Mouse (Mus musculus): Measurements from ENCODE around the gene Psme4. TPM values are rescaled to one million over a fixed set of nuclear protein-coding genes. Genes with fewer than 3 reads are reported as not detected.

Gene Psme4
- polyA plus RNA-seq, 1 experiment from 2014 or later: 41.7 TPM

DNA sequence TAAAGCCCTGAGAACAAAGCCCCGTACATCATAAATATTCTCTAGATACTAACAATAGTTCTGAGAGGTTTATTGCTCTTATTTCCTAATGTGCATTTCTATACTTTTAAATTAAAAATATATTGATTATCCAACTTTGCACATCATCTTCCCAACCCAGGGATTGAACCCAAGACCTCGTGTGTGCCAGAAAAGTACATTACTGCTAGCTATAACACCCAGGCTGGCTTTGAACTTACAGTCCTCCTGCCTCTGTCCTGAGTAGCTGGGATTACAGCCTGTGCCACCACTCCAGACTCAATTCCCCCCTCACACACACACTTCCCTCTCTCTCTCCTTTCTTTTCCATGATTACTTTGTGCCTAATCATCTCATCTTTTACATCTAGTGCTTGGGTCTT, 116.6 kb downstream of the Psme4 start:
- no peak for DNase-seq (ENCODE audit: low spot score)
- Histone ChIP-seq H3K27ac (ENCODE audit: low read depth, low read length) (no peak overlapping the region), H3K9me3 (ENCODE audit: control insufficient read depth, low read length) (no peaks in the 10 kb centered on the region), H3K4me3 (ENCODE audit: low read depth, low read length) (no peak overlapping the region), H3K4me1 (replicated peaks; ENCODE audit: control insufficient read depth, insufficient read depth, low read length) (no peaks in the 10 kb centered on the region), H3K4me2 (ENCODE audit: low read depth, low read length, severe bottlenecking) (no peak overlapping the region), H3K27me3 (ENCODE audit: control insufficient read depth, insufficient read depth, low read length) (no peaks in the 10 kb centered on the region), H3K9ac (ENCODE audit: low read length) (no peak overlapping the region), H3K36me3 (ENCODE audit: control insufficient read depth, insufficient read depth, low read length) (no peaks in the 10 kb centered on the region)
- WGBS: 85% methylated on average over 2 of the region's 2 CpGs
- no peak for ATAC-seq (replicated peaks; ENCODE audit: low FRiP score)

DNA sequence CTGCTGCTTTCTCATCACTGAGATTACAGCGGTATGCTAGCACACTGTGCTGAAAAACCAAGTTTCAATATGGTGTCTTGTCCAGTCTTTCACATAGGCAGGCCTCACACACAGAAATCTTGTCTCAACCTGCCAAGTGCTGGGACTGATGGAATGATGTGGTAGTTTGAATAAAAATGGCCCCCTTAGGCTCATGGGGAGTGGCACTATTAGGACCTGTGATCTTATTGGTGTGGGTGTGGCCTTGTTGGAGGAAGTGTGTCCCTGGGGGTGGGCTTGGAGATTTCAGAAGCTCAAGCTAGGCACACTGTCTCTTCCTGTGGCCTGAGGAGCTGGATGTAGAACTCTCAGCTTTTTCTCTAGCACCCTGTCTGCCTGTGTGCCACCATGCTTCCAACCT, 124.7 kb downstream of the Psme4 start:
- Histone ChIP-seq H3K4me2 (ENCODE audit: low read depth, low read length, severe bottlenecking) (no peak overlapping the region), H3K4me3 (ENCODE audit: low read depth, low read length) (no peak overlapping the region), H3K4me1 (replicated peaks; ENCODE audit: control insufficient read depth, insufficient read depth, low read length) (no peaks in the 10 kb centered on the region), H3K27me3 (ENCODE audit: control insufficient read depth, insufficient read depth, low read length) (no peaks in the 10 kb centered on the region), H3K9me3 (ENCODE audit: control insufficient read depth, low read length) (no peaks in the 10 kb centered on the region), H3K27ac (ENCODE audit: low read depth, low read length) (no peak overlapping the region), H3K9ac (ENCODE audit: low read length) (no peak overlapping the region), H3K36me3 (ENCODE audit: control insufficient read depth, insufficient read depth, low read length) (no peaks in the 10 kb centered on the region)
- DNase-seq (ENCODE audit: low spot score): no peak
- 86% methylated on average over 1 of the region's 1 CpGs for WGBS
- ATAC-seq (replicated peaks; ENCODE audit: low FRiP score): no peak

DNA sequence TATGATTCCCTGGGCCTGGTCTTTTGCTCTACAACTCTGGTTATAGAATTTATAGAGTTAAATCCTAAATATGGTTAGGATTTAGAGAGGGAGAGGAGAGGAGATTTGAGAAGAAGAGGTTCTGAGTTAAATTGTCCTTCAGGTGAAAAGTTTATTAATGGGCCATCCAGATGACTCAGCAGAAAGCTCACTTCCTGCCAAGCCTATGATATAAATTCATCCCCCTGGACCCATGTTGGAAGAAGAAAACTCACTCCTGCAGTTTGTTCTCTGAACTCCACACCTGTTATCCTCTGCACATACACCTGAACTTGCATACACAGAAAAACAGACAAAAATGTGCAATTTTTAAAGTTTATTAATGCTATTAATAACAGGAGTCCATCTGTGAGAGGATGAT, 127.8 kb downstream of the Psme4 start:
- H3K27ac ChIP-seq (ENCODE audit: low read depth, low read length): no peak overlapping the region
- no peaks in the 10 kb centered on the region for H3K27me3 ChIP-seq (ENCODE audit: control insufficient read depth, insufficient read depth, low read length)
- H3K4me3 ChIP-seq (ENCODE audit: low read depth, low read length): no peak overlapping the region
- no peak overlapping the region for H3K4me2 ChIP-seq (ENCODE audit: low read depth, low read length, severe bottlenecking)
- no peaks in the 10 kb centered on the region for H3K36me3 ChIP-seq (ENCODE audit: control insufficient read depth, insufficient read depth, low read length)
- H3K9ac ChIP-seq (ENCODE audit: low read length): no peak overlapping the region
- no peaks in the 10 kb centered on the region for H3K4me1 ChIP-seq (replicated peaks; ENCODE audit: control insufficient read depth, insufficient read depth, low read length)
- ATAC-seq (replicated peaks; ENCODE audit: low FRiP score) (no peak), DNase-seq (ENCODE audit: low spot score) (no peak)
- H3K9me3 ChIP-seq (ENCODE audit: control insufficient read depth, low read length): no peaks in the 10 kb centered on the region

DNA sequence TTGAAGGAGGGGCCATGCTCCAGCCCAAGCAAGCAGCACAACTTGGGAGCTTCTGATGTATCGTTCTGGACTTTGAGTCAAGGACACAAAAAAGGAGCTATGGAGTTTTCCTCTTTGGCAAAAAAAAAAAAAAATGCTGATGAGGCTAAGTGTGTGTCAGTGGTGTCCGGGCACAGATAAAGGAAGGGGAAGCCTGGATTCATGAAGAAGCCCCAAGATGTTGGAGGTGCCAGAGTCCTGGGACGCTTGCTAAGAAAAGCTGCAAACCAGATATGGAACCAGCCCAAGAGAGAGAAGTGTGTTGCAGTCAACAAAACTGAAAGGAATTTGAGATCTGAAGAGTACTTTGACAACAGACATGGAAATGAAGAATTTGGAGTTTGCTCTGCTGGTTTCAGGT, 140.8 kb downstream of the Psme4 start:
- Histone ChIP-seq H3K36me3 (ENCODE audit: control insufficient read depth, insufficient read depth, low read length) (no peaks in the 10 kb centered on the region), H3K9me3 (ENCODE audit: control insufficient read depth, low read length) (no peaks in the 10 kb centered on the region; the same call in 1 of the 2 replicates), H3K4me1 (replicated peaks; ENCODE audit: control insufficient read depth, insufficient read depth, low read length) (no peaks in the 10 kb centered on the region), H3K27ac (ENCODE audit: low read depth, low read length) (no peak overlapping the region), H3K4me3 (ENCODE audit: low read depth, low read length) (no peak overlapping the region), H3K4me2 (ENCODE audit: low read depth, low read length, severe bottlenecking) (no peak overlapping the region), H3K9ac (ENCODE audit: low read length) (no peak overlapping the region), H3K27me3 (ENCODE audit: control insufficient read depth, insufficient read depth, low read length) (no peaks in the 10 kb centered on the region)
- DNase-seq (ENCODE audit: low spot score) (no peak), ATAC-seq (replicated peaks; ENCODE audit: low FRiP score) (no peak)
- 85% methylated on average over 3 of the region's 3 CpGs for WGBS

DNA sequence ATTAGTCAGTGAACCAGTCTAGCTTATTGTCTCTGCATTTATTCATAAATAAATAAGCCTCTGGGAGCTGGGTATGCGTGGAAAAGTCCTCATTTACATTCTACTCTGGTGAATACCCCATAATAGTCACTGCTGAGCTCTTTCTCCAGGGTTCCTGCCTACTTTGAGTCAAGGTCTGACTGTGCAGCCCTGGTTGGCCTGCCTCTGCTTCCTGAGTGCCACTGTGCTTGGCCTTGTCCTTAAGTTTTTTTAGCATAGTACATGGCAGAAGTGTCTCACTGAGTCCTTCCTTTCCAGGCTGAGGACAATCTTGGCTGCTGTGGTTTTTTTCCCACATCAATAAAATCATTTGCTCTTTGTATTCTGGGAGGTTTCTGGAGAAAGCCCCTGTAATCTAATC, 149.1 kb downstream of the Psme4 start:
- Histone ChIP-seq H3K36me3 (ENCODE audit: control insufficient read depth, insufficient read depth, low read length) (no peaks in the 10 kb centered on the region), H3K9ac (ENCODE audit: low read length) (no peak overlapping the region), H3K4me1 (replicated peaks; ENCODE audit: control insufficient read depth, insufficient read depth, low read length) (no peaks in the 10 kb centered on the region), H3K27ac (ENCODE audit: low read depth, low read length) (no peak overlapping the region), H3K9me3 (ENCODE audit: control insufficient read depth, low read length) (no peaks in the 10 kb centered on the region), H3K4me3 (ENCODE audit: low read depth, low read length) (no peak overlapping the region), H3K27me3 (ENCODE audit: control insufficient read depth, insufficient read depth, low read length) (no peaks in the 10 kb centered on the region), H3K4me2 (ENCODE audit: low read depth, low read length, severe bottlenecking) (no peak overlapping the region)
- DNase-seq (ENCODE audit: low spot score) (no peak), ATAC-seq (replicated peaks; ENCODE audit: low FRiP score) (no peak)
- WGBS: 89% methylated on average over 1 of the region's 1 CpGs

DNA sequence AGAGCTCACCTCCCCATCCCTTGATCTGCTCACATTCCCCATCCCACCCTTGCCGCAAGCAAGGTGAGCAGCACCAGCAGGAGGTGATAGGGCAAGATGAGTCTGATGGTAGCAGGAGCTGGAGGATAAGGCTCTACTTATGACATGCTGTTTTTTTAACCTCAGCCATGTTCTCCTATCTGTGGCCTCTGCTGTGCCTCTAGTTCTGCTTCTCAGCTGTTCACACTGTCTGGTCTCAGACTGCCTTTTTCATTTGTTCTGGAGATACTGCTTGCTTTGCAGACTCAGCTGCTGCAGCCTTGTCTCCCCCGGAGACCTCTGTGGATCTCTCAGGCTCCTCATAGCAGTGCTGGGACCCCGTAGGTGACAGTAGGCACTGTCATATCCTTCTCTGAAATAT, 151.8 kb downstream of the Psme4 start:
- Histone ChIP-seq H3K4me2 (ENCODE audit: low read depth, low read length, severe bottlenecking) (no peak overlapping the region), H3K4me1 (replicated peaks; ENCODE audit: control insufficient read depth, insufficient read depth, low read length) (no peaks in the 10 kb centered on the region), H3K9ac (ENCODE audit: low read length) (no peak overlapping the region), H3K27ac (ENCODE audit: low read depth, low read length) (no peak overlapping the region), H3K9me3 (ENCODE audit: control insufficient read depth, low read length) (no peaks in the 10 kb centered on the region), H3K36me3 (ENCODE audit: control insufficient read depth, insufficient read depth, low read length) (no peaks in the 10 kb centered on the region), H3K4me3 (ENCODE audit: low read depth, low read length) (no peak overlapping the region), H3K27me3 (ENCODE audit: control insufficient read depth, insufficient read depth, low read length) (no peaks in the 10 kb centered on the region)
- WGBS: 94% methylated on average over 3 of the region's 3 CpGs
- DNase-seq (ENCODE audit: low spot score): no peak
- no peak for ATAC-seq (replicated peaks; ENCODE audit: low FRiP score)

DNA sequence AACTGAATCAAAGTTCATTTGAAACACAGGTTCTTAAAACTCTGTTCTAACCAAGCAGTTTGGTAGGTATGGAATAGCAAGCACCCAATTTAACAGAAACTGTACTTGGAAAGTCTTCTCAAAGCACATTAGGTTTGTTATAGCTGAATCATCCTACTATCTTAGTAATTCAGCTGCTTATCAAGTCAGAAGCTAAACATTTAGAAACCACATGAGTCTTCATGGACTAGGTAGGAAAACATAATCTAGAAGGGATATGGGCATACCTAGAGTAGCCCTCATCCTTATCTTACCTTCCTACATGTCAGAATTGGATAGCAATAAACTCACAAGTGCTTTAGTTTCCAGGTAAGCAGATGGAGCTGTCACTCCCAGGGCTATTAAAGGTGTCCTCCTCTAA, 156.6 kb downstream of the Psme4 start:
- no peaks in the 10 kb centered on the region; the same call in 1 of the 2 replicates for H3K36me3 ChIP-seq (ENCODE audit: control insufficient read depth, insufficient read depth, low read length)
- ATAC-seq (replicated peaks; ENCODE audit: low FRiP score): no peak

DNA sequence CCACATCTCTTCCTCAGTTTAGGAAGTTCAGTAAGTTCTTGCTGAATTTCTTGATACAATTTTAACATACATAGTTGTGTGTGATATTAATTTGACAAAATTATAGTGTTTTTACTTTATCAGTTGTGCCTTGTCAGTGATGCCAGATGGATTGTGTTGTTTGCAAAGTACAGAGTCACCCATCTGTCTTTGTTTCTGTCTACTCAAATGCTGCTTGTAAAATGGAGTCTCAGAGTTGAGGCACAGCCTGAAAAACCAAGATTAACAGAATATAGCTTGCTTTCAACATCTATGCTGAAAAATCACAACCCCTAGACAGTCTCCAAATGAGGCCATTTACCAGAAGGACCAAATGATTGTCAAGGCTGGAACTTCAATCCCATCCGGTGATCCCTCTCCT, 157.0 kb downstream of the Psme4 start:
- Histone ChIP-seq H3K4me2 (ENCODE audit: low read depth, low read length, severe bottlenecking) (no peak overlapping the region), H3K9ac (ENCODE audit: low read length) (no peak overlapping the region), H3K4me1 (replicated peaks; ENCODE audit: control insufficient read depth, insufficient read depth, low read length) (no peaks in the 10 kb centered on the region), H3K27me3 (ENCODE audit: control insufficient read depth, insufficient read depth, low read length) (no peaks in the 10 kb centered on the region), H3K36me3 (ENCODE audit: control insufficient read depth, insufficient read depth, low read length) (no peaks in the 10 kb centered on the region; the same call in 1 of the 2 replicates), H3K4me3 (ENCODE audit: low read depth, low read length) (no peak overlapping the region), H3K9me3 (ENCODE audit: control insufficient read depth, low read length) (no peaks in the 10 kb centered on the region), H3K27ac (ENCODE audit: low read depth, low read length) (no peak overlapping the region)
- DNase-seq (ENCODE audit: low spot score) (no peak), ATAC-seq (replicated peaks; ENCODE audit: low FRiP score) (no peak)
- WGBS: 100% methylated on average over 1 of the region's 1 CpGs

More for the DNA sequence above, 156.6 kb downstream of the Psme4 start:
- H3K4me2 ChIP-seq (ENCODE audit: low read depth, low read length, severe bottlenecking): no peak overlapping the region
- H3K27me3 ChIP-seq (ENCODE audit: control insufficient read depth, insufficient read depth, low read length): no peaks in the 10 kb centered on the region
- H3K9me3 ChIP-seq (ENCODE audit: control insufficient read depth, low read length): no peaks in the 10 kb centered on the region
- H3K4me3 ChIP-seq (ENCODE audit: low read depth, low read length): no peak overlapping the region
- no peak for DNase-seq (ENCODE audit: low spot score)
- H3K27ac ChIP-seq (ENCODE audit: low read depth, low read length): no peak overlapping the region
- no peak overlapping the region for H3K9ac ChIP-seq (ENCODE audit: low read length)
- no peaks in the 10 kb centered on the region for H3K4me1 ChIP-seq (replicated peaks; ENCODE audit: control insufficient read depth, insufficient read depth, low read length)
